In genomic region chr13:64493586-64493985, GRCm38 (mm10) we compare ENCODE assay signal across 31 mouse cellular contexts. TPM values are rescaled to one million over a fixed set of nuclear protein-coding genes. Genes with fewer than 3 reads are reported as not detected.
"Had no signal": no experiment of that assay in that cellular context is flagged by ENCODE, and none has a peak within 500 bp of the region (broad histone marks: within the 10 kb centered on the region; RNA-seq: fewer than 3 reads in every experiment).

No protein-coding gene starts in this region.

- ATAC-seq: forebrain, embryonic 13.5 days; forebrain, embryonic 14.5 days; forebrain, embryonic 15.5 days; forebrain, embryonic 16.5 days; forebrain, postnatal 0 days had no signal

- H3K36me3 ChIP-seq: embryonic facial prominence, embryonic 12.5 days; embryonic facial prominence, embryonic 13.5 days; embryonic facial prominence, embryonic 15.5 days; forebrain, embryonic 10.5 days; forebrain, embryonic 12.5 days; forebrain, embryonic 15.5 days had no signal

- H3K9ac ChIP-seq: embryonic facial prominence, embryonic 12.5 days; embryonic facial prominence, embryonic 13.5 days; embryonic facial prominence, embryonic 15.5 days; forebrain, embryonic 12.5 days; forebrain, embryonic 13.5 days; forebrain, embryonic 15.5 days; forebrain, postnatal 0 days had no signal

- H3K27ac ChIP-seq: embryonic facial prominence, embryonic 12.5 days; embryonic facial prominence, embryonic 13.5 days; embryonic facial prominence, embryonic 15.5 days; forebrain, embryonic 10.5 days; forebrain, embryonic 12.5 days; forebrain, embryonic 13.5 days; forebrain, embryonic 15.5 days; gastrocnemius, adult 2 months; heart, adult 2 months had no signal

- H3K4me1 ChIP-seq: embryonic facial prominence, embryonic 12.5 days; embryonic facial prominence, embryonic 13.5 days; embryonic facial prominence, embryonic 15.5 days; forebrain, embryonic 10.5 days; forebrain, embryonic 12.5 days; forebrain, embryonic 13.5 days; forebrain, embryonic 15.5 days had no signal

- DNase-seq: cerebellum, adult 8-10 months; cerebellum, adult 9-10 months; cerebellum, adult 9-11 months; cerebellum, postnatal 10 days; cerebellum, postnatal 14 days; cerebellum, postnatal 25 days; cerebellum, postnatal 36 days; embryo, embryonic 11 days; forebrain, postnatal 0 days; gastrocnemius, adult 2 months; gastrocnemius, postnatal 10 days; gastrocnemius, postnatal 14 days; gastrocnemius, postnatal 25 days; gastrocnemius, postnatal 36 days; heart, adult 18-20 months; heart, adult 2 months had no signal

- H3K4me2 ChIP-seq: embryonic facial prominence, embryonic 12.5 days; embryonic facial prominence, embryonic 13.5 days; embryonic facial prominence, embryonic 15.5 days; forebrain, embryonic 12.5 days; forebrain, embryonic 13.5 days; forebrain, embryonic 15.5 days had no signal

- H3K27me3 ChIP-seq: embryonic facial prominence, embryonic 12.5 days; embryonic facial prominence, embryonic 13.5 days; embryonic facial prominence, embryonic 15.5 days; forebrain, embryonic 12.5 days; forebrain, embryonic 13.5 days; forebrain, embryonic 15.5 days had no signal

- H3K9me3 ChIP-seq: embryonic facial prominence, embryonic 12.5 days; embryonic facial prominence, embryonic 13.5 days; embryonic facial prominence, embryonic 15.5 days; forebrain, embryonic 10.5 days; forebrain, embryonic 12.5 days; forebrain, embryonic 13.5 days; forebrain, embryonic 15.5 days had no signal

- H3K4me3 ChIP-seq: embryonic facial prominence, embryonic 12.5 days; embryonic facial prominence, embryonic 13.5 days; embryonic facial prominence, embryonic 15.5 days; erythroblast, embryonic 14.5 days; forebrain, embryonic 10.5 days; forebrain, embryonic 12.5 days; forebrain, embryonic 13.5 days; forebrain, embryonic 15.5 days; gastrocnemius, adult 2 months; heart, adult 2 months had no signal

RNA-seq across cellular contexts. Expression of gene Fam240b, which starts 4.0 kb away (rescaled TPM):
- polyA plus RNA-seq: cortical plate, adult 2 months; embryonic facial prominence, embryonic 11.5 days; embryonic facial prominence, embryonic 12.5 days; embryonic facial prominence, embryonic 13.5 days; embryonic facial prominence, embryonic 15.5 days; erythroblast, embryonic 14.5 days; forebrain, embryonic 10.5 days; forebrain, embryonic 11.5 days; forebrain, embryonic 12.5 days; forebrain, embryonic 13.5 days; forebrain, embryonic 14.5 days; forebrain, embryonic 15.5 days; forebrain, embryonic 16.5 days; forebrain, postnatal 0 days; frontal cortex, adult 2 months; gonadal fat pad, adult 2 months; heart, adult 2 months had no signal
